ENCODE assay signal across 8 mouse cellular contexts in the genomic region with DNA sequence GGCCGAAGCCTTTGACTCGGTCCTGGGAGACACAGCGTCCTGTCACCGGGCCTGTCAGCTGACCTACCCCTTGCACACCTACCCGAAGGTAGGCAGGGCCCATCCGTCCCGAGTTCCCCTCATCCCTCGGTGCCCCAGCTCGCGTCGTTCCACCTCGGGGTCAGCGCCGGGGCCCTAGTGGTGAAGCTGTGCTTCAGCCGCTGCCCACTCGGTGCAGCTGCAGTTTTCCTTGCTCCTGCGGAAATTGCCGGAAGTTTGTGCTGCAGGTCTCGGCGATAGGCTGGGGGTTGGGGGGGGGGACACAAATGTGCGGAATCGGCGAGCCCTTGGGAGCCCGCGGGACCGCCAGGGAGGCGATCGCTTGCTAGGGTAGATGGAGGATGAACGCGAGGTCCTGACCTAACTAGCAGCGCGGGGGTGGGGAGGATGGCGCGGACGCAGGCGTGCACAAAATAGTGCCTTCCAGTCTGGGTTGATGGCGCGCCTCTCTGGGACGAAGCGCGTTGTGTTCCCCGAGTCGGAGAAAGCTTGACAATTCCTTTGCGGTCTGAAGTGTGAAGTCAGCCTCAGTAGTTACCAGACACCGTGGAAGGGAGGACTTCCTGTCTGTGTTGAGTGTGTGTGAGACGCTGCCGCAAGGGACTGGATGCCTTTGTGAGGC. TPM values are rescaled to one million over a fixed set of nuclear protein-coding genes. Genes with fewer than 3 reads are reported as not detected.
DNase-seq lines count a peak whose midpoint lies in the region; ATAC-seq and TF ChIP-seq lines count a peak whose summit lies in the region.

TSS of gene Tceanc2 (minus strand) at position 287 of the 661 bp plus-strand sequence.

- peaks cover 18% of the 10 kb centered on the region for H3K4me1 ChIP-seq in forebrain, embryonic 14.5 days (ENCODE audit: control insufficient read depth, insufficient read depth, low read length)
- H3K4me1 ChIP-seq in lung, embryonic 16.5 days (replicated peaks; ENCODE audit: control insufficient read depth, insufficient read depth, low read length) = peaks cover 16% of the 10 kb centered on the region
- H3K4me1 ChIP-seq in olfactory bulb, adult 2 months (ENCODE audit: control insufficient read depth, insufficient read depth, low read length) = peaks cover 6% of the 10 kb centered on the region; the same call in 1 of the 2 replicates

- H3K27me3 ChIP-seq in forebrain, embryonic 14.5 days (replicated peaks; ENCODE audit: control insufficient read depth, insufficient read depth, low read length) = no peaks in the 10 kb centered on the region
- no peaks in the 10 kb centered on the region for H3K27me3 ChIP-seq in lung, embryonic 16.5 days (ENCODE audit: control insufficient read depth, insufficient read depth, low read depth, low read length)

- TF ChIP-seq POLR2A in olfactory bulb, adult 2 months (IDR thresholded peaks at IDR 0.05; ENCODE audit: insufficient read depth, low read depth, low read length) = no peak

- no peaks in the 10 kb centered on the region for H3K9me3 ChIP-seq in forebrain, embryonic 14.5 days (replicated peaks; ENCODE audit: control insufficient read depth, low read length)
- H3K9me3 ChIP-seq in lung, embryonic 16.5 days (ENCODE audit: control insufficient read depth, low read length) = no peaks in the 10 kb centered on the region

- ATAC-seq in cerebellum, adult (ENCODE audit: insufficient number of reproducible peaks, low FRiP score, low TSS enrichment) = peak; percentile 61
- peak; percentile 29 for ATAC-seq in forebrain, embryonic 14.5 days
- peak; percentile 13 for ATAC-seq in lung, embryonic 16.5 days (ENCODE audit: low read depth)

- peak within 1 kb of the TSS; percentile 91 for H3K4me3 ChIP-seq in forebrain, embryonic 14.5 days (ENCODE audit: low read depth, low read length)
- H3K4me3 ChIP-seq in lung, embryonic 16.5 days (ENCODE audit: low read length) = peak within 1 kb of the TSS; percentile 60
- peak within 1 kb of the TSS; percentile 94 for H3K4me3 ChIP-seq in olfactory bulb, adult 2 months (ENCODE audit: insufficient read depth, low read depth, low read length)

- peak within 1 kb of the TSS; percentile 95 for H3K27ac ChIP-seq in forebrain, embryonic 14.5 days (ENCODE audit: low read depth, low read length)
- peak within 1 kb of the TSS; percentile 99 for H3K27ac ChIP-seq in lung, embryonic 16.5 days (ENCODE audit: low read length)
- peak within 1 kb of the TSS; percentile 98 for H3K27ac ChIP-seq in olfactory bulb, adult 2 months (ENCODE audit: insufficient read depth, low read depth, low read length)

- DNase-seq in ES-CJ7 (ENCODE audit: low read depth, low spot score) = peak; percentile 43
- peak; percentile 50 for DNase-seq in forebrain, embryonic 14.5 days (ENCODE audit: low spot score)
- DNase-seq in heart, postnatal 4 days = peak; percentile 59
- peak; percentile 41 for DNase-seq in layer of hippocampus, adult 9-11 months
- peak; percentile 63 to 69 for DNase-seq in thymus, postnatal 10 days (ENCODE audit: low spot score in 2 of 2)

- peak within 1 kb of the TSS; percentile 87 for H3K9ac ChIP-seq in forebrain, embryonic 14.5 days (ENCODE audit: low read length)
- H3K9ac ChIP-seq in lung, embryonic 16.5 days (ENCODE audit: low read length) = peak within 1 kb of the TSS; percentile 72

- peaks cover 13% of the 10 kb centered on the region for H3K36me3 ChIP-seq in forebrain, embryonic 14.5 days (ENCODE audit: control insufficient read depth, insufficient read depth, low read length)
- H3K36me3 ChIP-seq in lung, embryonic 16.5 days (ENCODE audit: control insufficient read depth, insufficient read depth, low read length) = no peaks in the 10 kb centered on the region

- WGBS in forebrain, embryonic 14.5 days = under 1% methylated on average over 47 of the region's 47 CpGs
- under 1% methylated on average over 47 of the region's 47 CpGs for WGBS in lung, embryonic 16.5 days
- under 1% methylated on average over 47 of the region's 47 CpGs for WGBS in olfactory bulb, adult 2 months

- H3K4me2 ChIP-seq in forebrain, embryonic 14.5 days (ENCODE audit: low read length) = peak within 1 kb of the TSS; percentile 73
- H3K4me2 ChIP-seq in lung, embryonic 16.5 days (ENCODE audit: low read depth, low read length) = peak within 1 kb of the TSS; percentile 75

- peak; percentile 3; the same call in 1 of the 2 replicates for TF ChIP-seq CTCF in olfactory bulb, adult 2 months (IDR thresholded peaks at IDR 0.05; ENCODE audit: insufficient read depth, low read depth, low read length)

RNA-seq across cellular contexts. Expression of gene Tceanc2, which starts in this region (rescaled TPM):
- polyA plus RNA-seq in forebrain, embryonic 14.5 days (2014; fragmentation: Nextera tagmentation; extraction: Ambion mirVana) = 28.0 and 29.3 TPM in 2 replicates
- 10 to 100 TPM; 13.1 to 14.9 TPM for total RNA-seq in heart, postnatal 4 days (2021)
- polyA plus RNA-seq in lung, embryonic 16.5 days (2015; fragmentation: Nextera tagmentation; extraction: Ambion mirVana) = 22.7 and 25.1 TPM in 2 replicates
- not detected in 2 replicates for polyA plus RNA-seq in olfactory bulb, adult 2 months (2012; ENCODE audit: insufficient read depth, insufficient read length, low replicate concordance, missing spikeins)

Comparison
In these comparisons a context has a peak if more than half of its experiments do, and no peak if none do; other contexts are left out.
1. Peak in every context shown above with its lines: DNase-seq, ATAC-seq, H3K4me3 ChIP-seq and H3K27ac ChIP-seq.